Mouse (Mus musculus): ENCODE results near the gene Arhgap17.

DNA sequence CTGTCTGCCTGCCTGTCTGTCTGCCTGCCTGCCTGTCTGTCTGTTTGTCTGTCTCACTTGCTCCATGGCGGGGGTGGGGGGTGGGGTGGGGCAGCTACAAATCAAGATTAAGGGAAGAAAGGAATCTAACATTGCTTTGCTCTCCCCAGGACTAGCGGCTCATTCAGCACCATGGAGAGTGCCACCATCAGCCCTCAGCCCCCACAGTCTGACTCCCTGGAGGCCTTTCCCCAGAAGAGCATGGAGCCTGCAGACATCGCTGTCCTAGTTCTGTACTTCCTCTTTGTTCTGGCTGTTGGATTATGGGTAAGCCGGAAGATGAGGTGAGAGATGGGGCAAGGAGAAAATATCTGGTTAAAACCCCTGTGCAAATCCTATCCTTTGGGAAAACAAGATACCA lies 134.3 kb downstream of the Arhgap17 start:
- TF ChIP-seq CTCF (IDR thresholded peaks at IDR 0.05; ENCODE audit: control insufficient read depth, insufficient read depth, low read length) (no peak), POLR2A (IDR thresholded peaks at IDR 0.05; ENCODE audit: borderline replicate concordance, control insufficient read depth, low read depth, low read length) (no peak)
